Mouse (Mus musculus): ENCODE results near the gene Gm13030.
"Not testable (repeated sequence)": the region's sequence is repeated elsewhere in the genome, so short reads cannot be mapped to it uniquely, and the experiment has no call there.

Gene Gm13030

GRCm38 (mm10) chr4:138865991-138866390 is 7.8 kb downstream of the Gm13030 start:
- no peak for DNase-seq (ENCODE audit: low spot score in 2 of 2)

GRCm38 (mm10) chr4:138865092-138865491 is 8.7 kb downstream of the Gm13030 start:
- DNase-seq (ENCODE audit: low spot score in 2 of 2), result no peak

DNA sequence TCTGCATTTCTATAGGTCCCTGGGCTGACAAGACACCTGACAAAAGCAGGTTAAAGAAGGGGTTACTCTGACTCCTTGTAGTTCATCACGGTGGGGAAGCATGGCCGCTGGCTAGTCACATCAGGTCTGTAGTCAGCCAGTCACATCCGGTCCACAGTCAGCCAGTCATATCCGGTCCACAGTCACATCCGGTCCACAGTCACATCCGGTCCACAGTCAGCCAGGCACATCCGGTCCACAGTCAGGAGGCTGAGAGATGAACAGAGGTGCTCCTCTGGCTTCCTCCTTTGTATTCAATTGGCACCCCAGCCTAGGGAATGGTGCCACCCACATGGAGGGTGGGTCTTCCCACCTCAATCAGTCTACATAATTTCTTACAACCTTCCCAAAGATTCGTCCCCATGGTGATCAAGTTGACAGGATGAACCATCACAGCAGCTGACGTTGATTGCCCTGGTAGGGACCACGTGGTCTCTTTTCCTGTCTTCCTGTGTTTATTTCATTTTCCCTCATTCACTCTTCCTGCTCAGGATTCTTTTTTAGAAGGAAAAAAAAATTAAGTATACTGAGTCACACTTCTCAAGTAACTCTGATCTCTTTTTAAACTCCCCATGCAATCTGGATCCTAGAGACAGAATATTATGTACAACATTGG is 10.3 kb downstream of the Gm13030 start, which contains the start of gene Pla2g5:
Gene Pla2g5 (minus strand): TSS at position 139 of the 655 bp plus-strand sequence.
- no peak for DNase-seq (ENCODE audit: low spot score in 2 of 2)

DNA sequence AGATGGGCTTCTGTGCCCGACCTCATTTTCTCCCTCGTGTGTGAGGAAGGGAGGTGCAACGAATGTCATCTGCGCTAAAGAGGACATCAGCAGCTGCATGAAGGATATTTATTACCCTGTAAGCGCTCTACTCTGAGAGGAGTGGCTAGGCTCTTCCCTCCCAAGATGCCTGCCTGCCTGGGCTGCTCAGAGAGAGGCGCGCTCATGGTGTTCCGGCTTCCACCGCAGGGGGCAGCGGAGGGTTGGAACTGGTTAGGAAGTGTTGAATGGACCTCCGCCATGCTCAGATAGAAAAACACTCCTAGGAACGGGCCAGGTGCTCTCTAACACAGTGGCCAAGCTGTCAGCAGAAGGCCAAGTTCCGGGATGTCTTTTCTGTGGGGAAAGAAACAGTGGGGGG is 14.0 kb downstream of the Gm13030 start:
- DNase-seq (ENCODE audit: low spot score in 2 of 2), result peak; percentile 81

- DNase-seq (ENCODE audit: low spot score in 2 of 2), result peak in 1 of 2 experiments; percentile 18
These were observed 14.5 kb downstream of the Gm13030 start for GRCm38 (mm10) chr4:138859245-138859644.

GRCm38 (mm10) chr4:138858446-138858845 is 15.3 kb downstream of the Gm13030 start:
- DNase-seq (ENCODE audit: low spot score in 2 of 2), result peak in 1 of 2 experiments; percentile 56

DNA sequence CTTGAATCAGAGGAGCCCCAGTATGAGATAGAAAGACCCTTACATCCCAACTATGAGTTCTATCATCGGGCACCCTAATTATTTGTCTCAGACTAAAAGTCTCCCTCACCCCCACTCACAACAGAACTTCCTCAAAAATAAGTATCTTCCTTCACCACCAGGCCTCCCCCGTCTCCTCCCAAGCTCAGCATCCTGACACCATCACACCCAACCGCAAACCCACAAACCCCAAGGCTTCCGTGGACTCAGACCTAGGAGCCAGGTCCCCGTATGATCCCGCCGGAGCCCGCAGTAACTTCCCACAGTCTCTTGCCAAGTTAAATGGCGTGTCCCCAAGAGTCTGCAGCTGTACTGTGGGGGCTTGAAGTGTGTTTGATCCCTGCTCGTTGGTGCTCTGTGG is 16.2 kb downstream of the Gm13030 start:
- no peak for DNase-seq (ENCODE audit: low spot score in 2 of 2)

DNA sequence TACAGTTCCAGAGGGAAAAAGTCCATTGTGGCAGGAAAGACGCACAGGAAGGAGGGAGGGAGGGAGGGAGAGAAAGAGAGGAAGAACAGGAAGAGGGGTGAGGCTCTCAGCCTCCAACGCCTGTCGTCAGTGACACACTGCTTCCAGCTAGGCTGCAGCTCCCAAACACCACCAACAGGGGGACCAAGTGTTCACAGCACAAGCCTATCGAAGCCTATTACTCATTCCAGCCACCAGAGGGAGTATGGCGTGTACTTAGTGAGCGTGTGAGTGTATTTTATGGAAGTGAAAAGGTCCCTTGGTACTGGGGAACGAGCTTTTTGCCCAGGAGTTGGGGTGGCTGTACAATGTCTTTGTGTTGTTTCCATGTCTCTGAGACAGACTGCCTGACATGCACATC is 17.3 kb downstream of the Gm13030 start:
- DNase-seq (ENCODE audit: low spot score in 2 of 2), result peak; percentile 71 to 81

GRCm38 (mm10) chr4:138855092-138855632 is 18.6 kb downstream of the Gm13030 start:
- DNase-seq (ENCODE audit: low spot score in 2 of 2), result peak in 1 of 2 experiments; percentile 57

GRCm38 (mm10) chr4:138852961-138853360 is 20.8 kb downstream of the Gm13030 start:
- DNase-seq (ENCODE audit: low spot score in 2 of 2), result peak in 1 of 2 experiments; percentile 27

GRCm38 (mm10) chr4:138851463-138851862 is 22.3 kb downstream of the Gm13030 start:
- DNase-seq (ENCODE audit: low spot score in 2 of 2), result peak; percentile 82 to 89

DNA sequence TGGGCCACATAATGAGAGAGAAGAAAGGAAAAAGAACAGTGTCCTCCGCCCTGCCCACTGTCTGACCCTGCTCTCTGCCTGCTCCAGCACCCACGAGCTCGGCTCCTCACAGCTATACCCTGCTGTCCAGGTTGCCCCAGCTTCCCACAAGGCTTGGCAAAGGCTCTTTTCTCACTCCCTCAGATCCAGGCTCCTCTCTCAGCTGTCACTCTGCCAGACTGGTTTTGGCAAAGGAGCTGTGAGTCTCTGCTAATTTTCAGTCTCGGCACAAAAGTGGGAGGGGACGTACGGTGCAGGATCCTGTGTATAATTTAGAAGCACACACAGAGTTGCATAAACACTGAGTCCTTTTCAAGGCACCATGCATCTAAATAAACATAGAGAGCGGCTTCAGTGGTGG is 32.4 kb downstream of the Gm13030 start:
- DNase-seq (ENCODE audit: low spot score in 2 of 2), result peak; percentile 84 to 87

- no peak for DNase-seq (ENCODE audit: low spot score in 2 of 2)
These were observed 33.0 kb downstream of the Gm13030 start for GRCm38 (mm10) chr4:138840726-138841125.

GRCm38 (mm10) chr4:138839806-138840205 is 34.0 kb downstream of the Gm13030 start:
- DNase-seq (ENCODE audit: low spot score in 2 of 2), result no peak

DNA sequence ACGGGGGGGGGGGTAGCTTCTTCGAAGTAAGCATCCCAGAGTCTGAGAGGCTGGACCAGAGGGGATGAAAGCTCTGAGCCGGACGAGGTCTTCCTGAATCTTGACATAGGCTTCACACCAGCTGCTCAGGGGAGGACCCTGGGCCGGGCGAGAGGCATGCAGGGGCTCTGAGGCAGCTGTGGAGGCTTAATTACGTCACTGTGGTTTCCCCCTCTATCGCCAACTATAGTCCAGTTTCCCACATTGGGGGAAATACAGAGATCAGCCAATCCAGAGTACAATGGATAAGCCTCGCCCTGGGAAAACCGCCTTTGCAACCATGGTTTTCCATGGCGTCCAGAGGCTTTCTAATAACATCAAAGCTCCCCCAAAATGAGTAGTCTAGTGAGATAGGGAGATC is 46.6 kb downstream of the Gm13030 start:
- no peak for DNase-seq (ENCODE audit: low spot score in 2 of 2)

DNA sequence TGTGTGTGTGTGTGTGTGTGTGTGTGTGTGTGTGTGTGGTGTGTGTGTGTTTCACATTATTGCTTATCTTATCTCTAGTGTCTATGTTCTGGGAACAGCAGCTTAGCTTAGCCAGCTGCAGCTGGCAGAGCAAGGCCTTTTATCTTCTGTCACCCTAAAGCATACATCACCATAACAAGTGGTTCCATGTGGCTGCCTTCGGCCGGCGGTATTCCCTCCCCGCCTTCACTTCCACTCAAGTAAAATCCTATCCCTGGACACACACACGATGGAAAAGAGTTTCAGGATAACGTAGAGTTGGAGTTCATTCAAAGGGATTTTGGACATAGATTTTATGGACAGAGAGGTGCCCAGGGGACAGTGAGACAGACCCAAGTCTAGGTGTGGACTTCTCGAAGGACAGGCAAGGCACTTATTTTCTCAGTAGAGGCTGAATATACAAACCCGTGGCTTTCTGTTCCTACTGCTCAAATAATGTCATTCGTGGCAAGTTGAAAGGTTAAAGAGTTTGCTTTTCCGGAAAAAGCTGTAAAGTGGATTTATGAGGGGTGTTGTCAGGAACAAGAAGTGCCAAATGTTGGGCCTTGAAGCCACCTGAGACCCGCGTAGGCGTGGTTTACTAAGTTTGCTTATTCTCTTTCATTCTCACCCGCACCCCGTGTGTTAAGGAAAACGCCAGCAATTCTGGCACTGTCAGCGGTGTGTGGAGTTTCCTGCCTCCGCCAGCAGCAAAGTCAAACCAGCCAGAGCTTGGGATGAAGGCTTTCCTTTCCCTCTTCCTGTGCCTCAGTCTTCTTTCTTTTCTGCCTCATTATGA is 47.8 kb downstream of the Gm13030 start:
- DNase-seq (ENCODE audit: low spot score in 2 of 2), result no peak

- peak in 1 of 2 experiments; percentile 24 for DNase-seq (ENCODE audit: low spot score in 2 of 2)
These were observed 49.1 kb downstream of the Gm13030 start for GRCm38 (mm10) chr4:138824660-138825059.

- not testable (repeated sequence) for DNase-seq (ENCODE audit: low spot score in 2 of 2)
These were observed 49.6 kb downstream of the Gm13030 start for GRCm38 (mm10) chr4:138824161-138824560.

GRCm38 (mm10) chr4:138821036-138821435 is 52.7 kb downstream of the Gm13030 start:
- no peak for DNase-seq (ENCODE audit: low spot score in 2 of 2)

Measured in right cerebral cortex, adult 2 months (tissue).